Mouse (Mus musculus) ES-E14 (cell line): ENCODE results near the gene Trpt1. TPM values are rescaled to one million over a fixed set of nuclear protein-coding genes. Genes with fewer than 3 reads are reported as not detected.

Experiments
- DNase-seq: peaks from one replicate; pipeline ENCODE4 v3.0.0-alpha.2; 2013; ENCODE audit warnings: low read depth, low spot score
- H3K27ac ChIP-seq: 2 replicates; pipeline ENCODE4 v1.5.1; 2012; ENCODE audit warnings: low read depth, mild to moderate bottlenecking, low read length, moderate library complexity, mixed read lengths; ENCODE audit not compliant: poor library complexity, insufficient read depth, severe bottlenecking
- H3K36me3 ChIP-seq: 2 replicates; pipeline ENCODE4 v1.6.1; 2012; ENCODE audit warnings: mild to moderate bottlenecking, low read length, moderate library complexity, mixed read lengths; ENCODE audit not compliant: control insufficient read depth, poor library complexity, insufficient read depth, severe bottlenecking
- H3K4me1 ChIP-seq, 2 experiments: fragments of 150-350 bp in 1 of 2; sonication (generic) in 1 of 2; 2 replicates each; pipeline ENCODE4 v1.6.1; 2012; ENCODE audit warnings: low read length in 2 of 2, mild to moderate bottlenecking in 1 of 2, mixed read lengths in 1 of 2; ENCODE audit not compliant: control insufficient read depth in 2 of 2, insufficient read depth in 2 of 2, poor library complexity in 1 of 2
- H3K4me3 ChIP-seq, 2 experiments: fragments of 150-350 bp in 1 of 2; sonication (generic) in 1 of 2; 2 replicates each; pipeline ENCODE4 v1.5.1; 2012; ENCODE audit warnings: low read length in 2 of 2, low read depth in 1 of 2, mild to moderate bottlenecking in 1 of 2, mixed read lengths in 1 of 2; ENCODE audit not compliant: insufficient read depth in 1 of 2, poor library complexity in 1 of 2, severe bottlenecking in 1 of 2
- H3K9ac ChIP-seq: 2 replicates; pipeline ENCODE4 v1.6.1; 2012; ENCODE audit warnings: low read depth, mild to moderate bottlenecking, low read length, mixed read lengths; ENCODE audit not compliant: poor library complexity, insufficient read depth, severe bottlenecking
- H3K9me3 ChIP-seq: fragments of 150-350 bp; sonication (generic); 2 replicates; pipeline ENCODE4 v1.6.1; 2012; ENCODE audit warnings: low read depth, mild to moderate bottlenecking, low read length; ENCODE audit not compliant: control insufficient read depth, insufficient read depth
- CHD2 ChIP-seq: IDR thresholded peaks from 2 replicates; pipeline ENCODE4 v1.6.1; 2014; ENCODE audit warnings: mild to moderate bottlenecking, low read depth, low read length, inconsistent platforms
- HCFC1 ChIP-seq: IDR thresholded peaks from 2 replicates; pipeline ENCODE4 v1.6.1; 2012; ENCODE audit warnings: low read length, inconsistent platforms, borderline replicate concordance; ENCODE audit not compliant: insufficient read depth
- MAFK ChIP-seq: IDR thresholded peaks from 2 replicates; pipeline ENCODE4 v1.6.1; 2014; ENCODE audit warnings: mild to moderate bottlenecking, low read depth, low read length, inconsistent platforms; ENCODE audit not compliant: insufficient read depth
- ZC3H11A ChIP-seq: IDR thresholded peaks from 2 replicates; pipeline ENCODE4 v1.6.1; 2012; ENCODE audit warnings: low read depth, mild to moderate bottlenecking, inconsistent platforms, low read length, borderline replicate concordance
- ZNF384 ChIP-seq: IDR thresholded peaks from 2 replicates; pipeline ENCODE4 v1.6.1; 2012; ENCODE audit warnings: low read depth, low read length, inconsistent platforms
- in situ Hi-C, 2 experiments: fragments of 600-800 bp; cut with MboI; formaldehyde crosslinking; loops; one replicate each; pipeline ENCODE4 v1.15.1; 2025; ENCODE audit warnings: low sequenced_read_pairs in 2 of 2, inconsistent platforms in 1 of 2; ENCODE audit not compliant: unreplicated experiment in 2 of 2
- total RNA-seq: library from RNA; depleted of rRNA; stranded (reverse); fragments of 300-350 nt; gene quantifications from 2 replicates; pipeline ENCODE4 v1.2.3, GENCODE M21; 2012

Gene Trpt1
- total RNA-seq, 1 experiment, result 5.0 TPM

GRCm38 (mm10) chr19:6993011-6993770, 2.7 kb upstream of the Trpt1 start:
- Histone ChIP-seq H3K9me3 (no peaks in the 10 kb centered on the region), H3K9ac (peak overlapping the region; percentile 28; the same call in 1 of the 2 replicates), H3K36me3 (peaks cover 5% of the 10 kb centered on the region; the same call in 1 of the 2 replicates), H3K4me1 (peaks cover 4 to 25% of the 10 kb centered on the region in 2 experiments; a peak in 3 of 4 replicates), H3K27ac (peak overlapping the region; percentile 17; the same call in 1 of the 2 replicates), H3K4me3 (peak overlapping the region; percentile 29 to 71; a peak in 2 of 4 replicates)
- TF ChIP-seq ZC3H11A, result no peak
- no peak for TF ChIP-seq ZNF384
- TF ChIP-seq CHD2, result no peak
- TF ChIP-seq MAFK, result no peak
- TF ChIP-seq HCFC1, result no peak
- in situ Hi-C loops, result no loop called here
- no peak for DNase-seq

DNA sequence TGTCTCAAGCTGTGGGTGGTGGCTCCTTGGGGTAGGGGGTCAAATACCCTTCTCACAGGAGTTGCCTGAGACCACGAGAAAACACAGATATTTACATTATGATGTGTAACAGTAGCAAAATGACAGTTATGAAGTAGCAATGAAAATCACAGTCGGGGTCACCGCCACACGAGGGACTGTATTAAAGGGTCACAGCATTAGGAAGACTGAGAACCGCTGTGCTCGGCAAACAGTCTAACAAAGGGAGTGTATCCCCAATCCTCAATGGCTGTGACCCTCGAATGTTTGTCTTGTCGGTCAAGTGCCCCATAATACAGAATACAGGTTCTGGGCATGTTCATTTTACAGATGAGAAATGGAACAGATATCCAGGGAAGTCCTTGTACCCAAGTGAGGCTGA, 1.9 kb upstream of the Trpt1 start:
- peaks cover 4 to 25% of the 10 kb centered on the region in 2 experiments; a peak in 3 of 4 replicates for H3K4me1 ChIP-seq
- in situ Hi-C loops, result no loop called here
- TF ChIP-seq CHD2 (no peak), ZNF384 (no peak), HCFC1 (no peak), MAFK (no peak), ZC3H11A (no peak)

GRCm38 (mm10) chr19:6994489-6994888, 1.4 kb upstream of the Trpt1 start:
- Histone ChIP-seq H3K9ac (0 out of 2 replicates have a peak overlapping the region, but pooled peaks have one; percentile 36), H3K9me3 (no peaks in the 10 kb centered on the region), H3K27ac (no peak overlapping the region), H3K4me3 (no peak overlapping the region), H3K36me3 (peaks cover 13% of the 10 kb centered on the region), H3K4me1 (peaks cover 4 to 21% of the 10 kb centered on the region in 2 experiments; a peak in 3 of 4 replicates)
- TF ChIP-seq CHD2 (no peak), ZC3H11A (no peak), ZNF384 (no peak), HCFC1 (no peak), MAFK (no peak)
- no peak for DNase-seq
- in situ Hi-C loops, result no loop called here

More for the DNA sequence above, 1.9 kb upstream of the Trpt1 start:
- H3K4me3 ChIP-seq, result no peak overlapping the region
- no peaks in the 10 kb centered on the region for H3K9me3 ChIP-seq
- H3K27ac ChIP-seq, result no peak overlapping the region
- peaks cover 11% of the 10 kb centered on the region for H3K36me3 ChIP-seq
- H3K9ac ChIP-seq, result no peak overlapping the region
- DNase-seq, result no peak

- TF ChIP-seq CHD2, result no peak
- TF ChIP-seq ZNF384, result no peak
- no peak for TF ChIP-seq MAFK
- TF ChIP-seq HCFC1, result no peak
- TF ChIP-seq ZC3H11A, result no peak
- no peaks in the 10 kb centered on the region for H3K9me3 ChIP-seq
- no peak overlapping the region for H3K27ac ChIP-seq
- in situ Hi-C loops, result no loop called here
- DNase-seq, result no peak
- peak overlapping the region; percentile 35 for H3K9ac ChIP-seq
- H3K4me1 ChIP-seq, result peaks cover 4 to 18% of the 10 kb centered on the region in 2 experiments; a peak in 3 of 4 replicates
- H3K4me3 ChIP-seq, result peak overlapping the region; percentile 38 to 87
- H3K36me3 ChIP-seq, result peaks cover 13% of the 10 kb centered on the region
Observed at GRCm38 (mm10) chr19:6995255-6995991, 508 bp upstream of the Trpt1 start.
